Mouse (Mus musculus): ENCODE data around the gene Mmp15.

DNA sequence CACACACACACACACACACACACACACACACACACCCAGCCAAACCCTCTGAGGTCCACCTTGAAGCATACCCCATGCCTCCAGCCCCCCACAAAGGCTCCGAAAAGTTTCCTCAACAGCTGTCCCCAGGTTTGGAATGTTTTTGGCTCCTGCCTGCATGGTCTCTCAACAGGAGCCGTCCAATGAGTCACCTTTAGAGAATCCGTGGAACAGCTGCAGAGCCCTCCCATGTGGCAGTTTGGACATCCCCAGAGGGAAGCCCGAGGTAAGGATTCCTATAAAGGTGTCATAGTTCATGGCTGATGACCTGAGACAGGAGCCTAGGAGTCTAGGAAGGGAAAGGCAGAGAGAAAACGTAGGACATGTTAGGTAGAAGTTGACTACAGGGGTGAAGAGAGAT is 34.0 kb downstream of the Mmp15 start:
- TF ChIP-seq CTCF (IDR thresholded peaks at IDR 0.05; ENCODE audit: extremely low read depth, insufficient read length, insufficient replicate concordance, low read depth, low read length) (no peak), POLR2A (IDR thresholded peaks at IDR 0.05; ENCODE audit: low read depth, low read length) (no peak)

Measured in small intestine, adult 2 months (tissue).